Mouse (Mus musculus): ENCODE results near the gene Dnajc7. TPM values are rescaled to one million over a fixed set of nuclear protein-coding genes. Genes with fewer than 3 reads are reported as not detected.
A peak's percentile ranks its signal among the peaks of the same experiment; 100 is the strongest.

The Dnajc7 gene
- total RNA-seq, 2 experiments from 2014 or later, result 242 to 257 TPM

DNA sequence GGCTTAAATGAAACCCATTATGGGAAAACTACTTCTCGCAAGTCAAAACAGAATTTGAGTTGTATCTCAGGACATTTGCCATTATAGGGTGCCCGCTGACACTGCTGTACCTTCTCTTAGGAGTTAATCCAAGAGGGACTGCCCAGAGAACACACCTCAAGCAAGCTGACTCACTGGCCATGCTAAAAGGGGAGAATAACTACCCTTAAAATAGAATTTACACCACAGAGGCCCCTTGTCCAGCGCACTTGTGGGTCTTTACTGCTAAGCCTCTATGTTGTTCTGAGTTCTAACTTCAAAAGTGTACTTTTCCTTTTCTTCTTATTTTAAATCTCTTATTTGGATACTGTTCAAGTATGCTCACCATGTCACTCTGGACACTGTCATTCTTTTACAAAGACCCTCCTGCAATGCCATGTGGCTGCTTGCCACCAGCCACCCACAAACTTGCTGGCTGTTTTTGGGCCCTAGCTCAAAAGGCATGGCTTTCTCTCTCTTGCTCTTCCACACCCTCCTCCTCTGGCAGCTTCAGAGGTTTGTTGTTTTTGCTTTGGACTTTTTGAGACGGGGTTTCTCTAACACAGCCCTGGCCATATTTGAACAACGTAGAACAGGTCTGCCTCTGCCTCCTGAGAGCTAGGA, 10.5 kb downstream of the Dnajc7 start:
- peak overlapping the region; percentile 49 for H3K27ac ChIP-seq
- no peak for TF ChIP-seq CTCF (conservative IDR thresholded peaks at IDR 0.05)
- DNase-seq (ENCODE audit: low spot score in 2 of 2), result no peak
- no peak overlapping the region for H3K4me3 ChIP-seq

DNA sequence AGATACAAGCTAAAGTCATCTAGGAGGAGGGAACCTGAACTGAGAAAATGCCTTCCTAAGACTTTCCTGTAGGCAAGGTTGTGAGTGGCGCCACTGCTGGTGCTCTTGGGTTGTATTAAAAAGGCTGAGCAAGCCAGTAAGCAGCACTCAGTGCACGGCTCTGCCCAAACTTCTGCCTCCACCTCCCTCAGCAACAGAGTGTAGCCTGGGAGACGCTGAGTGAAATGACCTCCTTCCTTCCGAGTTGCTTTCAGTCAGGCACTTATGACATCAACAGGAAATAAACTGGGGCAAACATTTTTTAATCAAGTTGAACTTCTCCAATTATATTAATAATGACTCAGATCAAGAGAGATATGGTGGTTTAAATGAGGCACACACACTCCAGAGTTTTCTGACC, 11.2 kb downstream of the Dnajc7 start:
- DNase-seq (ENCODE audit: low spot score in 2 of 2), result no peak
- no peak for TF ChIP-seq CTCF (conservative IDR thresholded peaks at IDR 0.05)
- H3K27ac ChIP-seq, result peak overlapping the region; percentile 49
- no peak overlapping the region for H3K4me3 ChIP-seq

DNA sequence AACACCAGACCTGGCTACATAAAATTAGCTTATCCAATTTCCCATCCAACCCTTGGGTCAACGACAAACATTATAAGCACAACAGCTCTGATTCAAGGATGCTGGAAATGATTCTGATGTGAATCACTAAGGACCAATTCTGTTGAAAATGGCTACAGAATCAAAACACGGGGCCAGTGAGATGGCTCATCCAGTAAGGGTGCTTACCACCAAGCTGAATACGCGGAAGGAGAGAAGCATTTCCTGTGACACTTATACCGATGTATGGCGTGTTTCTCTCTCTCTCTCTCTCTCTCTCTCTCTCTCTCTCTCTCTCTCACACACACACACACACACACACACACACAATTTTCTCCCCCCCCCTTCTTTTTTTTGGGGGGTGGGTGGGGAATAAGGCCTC, 12.8 kb downstream of the Dnajc7 start:
- no peak for DNase-seq (ENCODE audit: low spot score in 2 of 2)
- Histone ChIP-seq H3K27ac (no peak overlapping the region), H3K4me3 (no peak overlapping the region)
- no peak for TF ChIP-seq CTCF (conservative IDR thresholded peaks at IDR 0.05)

DNA sequence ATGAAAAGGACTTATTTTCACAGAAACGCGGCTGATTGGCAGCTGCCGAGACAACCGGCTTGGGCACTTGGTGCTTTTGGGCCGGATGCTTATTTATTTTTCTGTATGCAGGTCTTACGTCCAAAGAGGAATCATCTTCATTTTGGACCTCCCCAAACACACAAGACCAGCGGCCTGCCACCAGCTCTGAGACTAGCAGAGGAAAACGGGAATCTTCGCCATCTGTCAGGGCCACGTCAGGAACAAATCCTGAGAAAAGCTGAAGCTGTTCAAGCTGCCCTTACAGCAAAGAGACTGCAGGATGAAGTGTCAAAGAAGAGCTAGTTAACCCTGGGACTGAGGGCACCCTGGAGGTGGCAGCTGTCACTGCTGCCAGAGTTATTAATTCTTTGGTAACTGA, 14.5 kb downstream of the Dnajc7 start:
- DNase-seq (ENCODE audit: low spot score in 2 of 2), result no peak
- peak; percentile 39 for TF ChIP-seq CTCF (conservative IDR thresholded peaks at IDR 0.05)
- Histone ChIP-seq H3K4me3 (no peak overlapping the region), H3K27ac (peak overlapping the region; percentile 77)

DNA sequence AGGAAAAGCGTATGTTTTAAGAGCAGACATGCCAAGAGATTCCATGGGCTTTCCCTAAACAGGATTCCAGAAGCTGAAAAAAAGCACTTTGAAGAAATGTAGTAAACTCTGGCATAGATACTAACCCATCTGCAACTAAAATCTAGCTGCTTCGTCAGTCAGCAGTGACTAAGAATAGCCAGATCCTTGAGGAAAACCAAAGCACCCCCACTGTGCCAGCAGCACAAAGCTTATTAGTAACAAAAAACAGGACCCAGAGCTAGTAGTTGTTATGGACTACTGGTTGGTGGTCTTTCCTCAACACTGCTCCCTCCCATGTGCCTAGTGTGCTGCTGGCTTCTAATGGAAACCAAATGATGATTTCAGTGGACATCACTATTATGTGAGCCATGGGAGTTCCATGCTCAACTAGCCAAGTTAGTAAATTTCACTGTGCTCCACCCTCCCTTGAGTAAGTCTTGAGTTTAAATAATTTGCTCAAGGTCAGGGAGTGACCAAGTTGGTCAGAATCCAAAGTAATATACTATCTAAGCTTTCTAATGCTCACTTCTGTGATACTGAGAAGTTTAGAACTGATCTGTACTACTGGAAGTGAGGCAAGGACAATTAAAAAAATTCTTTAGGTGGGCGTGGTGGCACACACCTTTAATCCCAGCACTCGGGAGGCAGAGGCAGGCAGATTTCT, 15.5 kb downstream of the Dnajc7 start:
- TF ChIP-seq CTCF (conservative IDR thresholded peaks at IDR 0.05), result no peak
- DNase-seq (ENCODE audit: low spot score in 2 of 2), result peak in 1 of 2 experiments; percentile 44
- Histone ChIP-seq H3K4me3 (no peak overlapping the region), H3K27ac (peak overlapping the region; percentile 77)

DNA sequence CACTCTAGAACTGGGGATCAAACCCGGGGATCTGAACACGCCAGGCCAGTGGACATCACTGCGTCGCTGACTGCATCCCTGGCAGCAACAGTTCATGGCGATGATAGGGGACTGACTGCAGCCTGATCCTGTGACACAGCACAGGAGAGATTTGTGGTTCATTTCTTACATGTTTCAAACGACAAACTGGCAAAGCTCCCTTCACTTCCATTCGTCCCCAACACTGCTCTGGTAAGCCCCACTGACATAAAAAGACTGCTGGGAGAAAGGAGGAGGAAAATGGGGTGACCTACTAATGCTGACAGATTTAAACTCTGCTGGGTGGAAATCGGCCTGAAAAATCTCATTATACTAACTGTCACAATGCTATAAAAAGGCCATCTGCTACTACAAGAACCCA, 16.2 kb downstream of the Dnajc7 start:
- TF ChIP-seq CTCF (conservative IDR thresholded peaks at IDR 0.05), result no peak
- H3K4me3 ChIP-seq, result no peak overlapping the region
- no peak for DNase-seq (ENCODE audit: low spot score in 2 of 2)
- peak overlapping the region; percentile 77 for H3K27ac ChIP-seq

DNA sequence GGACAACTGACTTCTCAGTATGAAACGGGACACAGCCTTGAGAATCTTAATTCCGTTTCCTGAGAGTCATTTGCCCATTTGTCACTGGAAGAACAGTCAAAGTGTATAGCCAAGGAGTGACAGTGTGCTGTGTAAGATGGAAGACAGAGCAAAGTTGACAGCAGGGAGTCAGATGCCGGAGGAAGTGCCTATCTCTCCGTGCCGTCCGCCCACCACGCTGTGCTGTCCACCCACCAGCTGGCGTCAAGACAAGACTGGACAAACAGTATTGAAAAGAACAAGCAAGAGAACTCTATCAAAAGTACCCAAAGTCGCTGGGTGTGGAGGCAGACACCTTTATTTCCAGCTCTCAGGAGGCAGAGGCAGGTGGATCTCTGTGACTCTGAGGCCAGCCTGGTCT, 16.8 kb downstream of the Dnajc7 start:
- TF ChIP-seq CTCF (conservative IDR thresholded peaks at IDR 0.05), result no peak
- Histone ChIP-seq H3K27ac (peak overlapping the region; percentile 77; the same call in 1 of the 2 replicates), H3K4me3 (no peak overlapping the region)
- DNase-seq (ENCODE audit: low spot score in 2 of 2), result no peak

DNA sequence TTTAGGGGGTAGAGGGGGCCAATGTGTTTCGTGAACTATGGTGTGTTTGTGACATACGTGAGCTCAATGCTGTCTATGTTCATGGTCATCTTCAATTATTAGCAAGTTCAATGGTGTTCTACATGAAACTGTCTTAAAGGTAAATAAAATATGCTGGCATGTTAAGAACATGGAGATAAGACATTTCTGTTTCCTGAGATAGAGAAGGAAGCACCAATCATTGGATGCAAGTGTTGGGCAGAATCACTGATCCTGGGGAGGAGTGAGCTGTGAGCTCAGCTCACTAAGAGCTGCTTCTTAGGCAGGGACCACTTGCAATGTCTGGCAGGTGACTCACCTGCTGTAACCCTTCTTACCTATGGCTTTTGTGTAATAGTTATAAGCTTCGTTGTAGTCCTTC, 18.6 kb downstream of the Dnajc7 start:
- no peak for DNase-seq (ENCODE audit: low spot score in 2 of 2)
- TF ChIP-seq CTCF (conservative IDR thresholded peaks at IDR 0.05), result no peak
- Histone ChIP-seq H3K27ac (no peak overlapping the region), H3K4me3 (no peak overlapping the region)

DNA sequence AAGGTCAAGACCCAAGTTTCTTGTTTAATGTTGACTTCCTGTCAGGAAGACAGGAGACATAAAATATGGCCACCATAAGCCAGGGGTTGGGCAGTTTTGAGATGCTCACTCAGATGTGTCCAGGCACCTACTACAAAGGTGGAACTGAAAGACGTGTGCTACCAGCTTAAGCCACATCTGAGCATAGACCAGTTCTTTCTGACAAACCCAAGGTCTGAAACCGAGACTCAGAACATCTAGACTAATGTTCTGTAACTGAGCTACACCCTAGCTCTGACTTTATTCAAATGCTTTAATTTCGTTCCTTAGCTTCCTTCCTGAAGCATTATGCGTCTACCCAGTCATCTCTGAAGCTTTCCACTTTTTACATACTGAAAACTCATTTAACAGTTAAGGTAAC, 21.9 kb downstream of the Dnajc7 start:
- H3K27ac ChIP-seq, result no peak overlapping the region
- TF ChIP-seq CTCF (conservative IDR thresholded peaks at IDR 0.05), result no peak

DNA sequence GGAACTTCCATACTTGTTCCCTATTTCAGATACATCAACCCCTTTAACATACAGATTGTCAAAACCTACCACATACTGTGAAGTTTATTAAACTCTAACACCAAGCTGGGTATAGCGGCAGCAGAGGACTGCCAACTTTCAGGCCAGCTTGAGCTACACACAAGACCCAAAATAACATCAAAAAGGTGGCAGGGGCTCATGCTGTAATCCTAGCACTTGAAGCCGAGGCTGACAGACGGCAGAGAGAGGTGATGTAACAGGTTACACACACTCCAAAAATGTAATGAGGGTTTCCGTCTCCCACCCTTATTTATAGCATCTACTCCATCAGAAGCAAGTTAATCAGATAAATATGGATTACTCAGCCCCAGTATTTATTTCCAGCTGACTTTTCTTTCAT, 24.4 kb downstream of the Dnajc7 start:
- Histone ChIP-seq H3K27ac (peak overlapping the region; percentile 20), H3K4me3 (no peak overlapping the region)
- no peak for TF ChIP-seq CTCF (conservative IDR thresholded peaks at IDR 0.05)
- DNase-seq (ENCODE audit: low spot score in 2 of 2), result no peak

More for the DNA sequence above, 21.9 kb downstream of the Dnajc7 start:
- H3K4me3 ChIP-seq, result no peak overlapping the region
- no peak for DNase-seq (ENCODE audit: low spot score in 2 of 2)

DNA sequence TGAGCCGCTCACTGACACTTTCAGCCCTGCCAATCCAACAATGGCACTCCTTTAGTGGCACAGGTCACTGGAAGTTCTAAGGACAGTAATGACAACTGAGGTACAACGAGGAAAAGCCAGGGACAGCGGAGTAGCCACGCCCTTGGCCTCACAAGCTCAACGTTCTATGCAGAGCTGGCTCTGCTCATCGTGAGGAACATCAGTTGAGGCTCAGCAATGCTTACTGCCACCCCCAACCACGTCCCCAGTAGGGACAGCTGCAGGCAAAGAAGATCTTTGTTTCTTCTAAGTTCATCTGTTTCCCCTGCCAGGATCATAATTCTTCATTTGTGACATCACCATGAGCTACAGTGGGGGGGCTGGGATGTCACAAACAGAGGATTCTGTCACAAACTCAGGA, 25.4 kb downstream of the Dnajc7 start:
- no peak for TF ChIP-seq CTCF (conservative IDR thresholded peaks at IDR 0.05)
- H3K4me3 ChIP-seq, result no peak overlapping the region
- DNase-seq (ENCODE audit: low spot score in 2 of 2), result no peak
- H3K27ac ChIP-seq, result peak overlapping the region; percentile 73; the same call in 1 of the 2 replicates

DNA sequence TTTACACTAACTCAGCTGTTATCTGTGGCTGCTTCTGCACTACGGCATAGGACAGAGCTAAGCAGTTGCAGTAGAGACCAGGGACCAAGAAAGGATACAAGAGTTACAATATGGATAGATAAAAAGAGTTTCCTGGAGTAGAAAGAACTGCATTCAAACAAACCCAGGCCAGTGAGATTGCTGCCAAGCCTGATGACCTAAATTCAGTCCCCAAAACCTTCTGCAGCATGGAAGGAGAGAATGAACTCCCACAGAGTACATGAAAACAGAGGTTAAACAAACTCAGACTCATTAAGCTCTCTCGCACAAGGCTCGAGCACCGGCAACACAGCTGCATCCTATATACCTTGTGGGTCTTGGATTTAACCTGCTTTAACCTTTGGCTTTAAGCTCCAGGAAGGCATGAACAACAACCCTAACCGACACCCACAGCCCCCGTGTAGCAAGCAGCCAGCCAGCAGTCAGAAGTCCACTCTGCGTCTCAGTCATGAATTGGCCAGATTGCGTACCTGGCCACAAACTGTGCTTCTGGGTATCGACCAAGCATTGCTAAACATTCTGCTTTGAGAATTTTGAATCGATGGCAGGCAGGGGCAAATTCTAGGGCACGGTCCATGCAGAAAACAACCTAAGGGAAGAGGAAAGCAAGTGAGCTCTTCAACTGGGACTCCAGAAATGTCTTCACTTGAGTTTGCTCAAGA, 27.5 kb downstream of the Dnajc7 start:
- TF ChIP-seq CTCF (conservative IDR thresholded peaks at IDR 0.05), result no peak
- Histone ChIP-seq H3K27ac (peak overlapping the region; percentile 58), H3K4me3 (no peak overlapping the region)
- DNase-seq (ENCODE audit: low spot score in 2 of 2), result no peak

DNA sequence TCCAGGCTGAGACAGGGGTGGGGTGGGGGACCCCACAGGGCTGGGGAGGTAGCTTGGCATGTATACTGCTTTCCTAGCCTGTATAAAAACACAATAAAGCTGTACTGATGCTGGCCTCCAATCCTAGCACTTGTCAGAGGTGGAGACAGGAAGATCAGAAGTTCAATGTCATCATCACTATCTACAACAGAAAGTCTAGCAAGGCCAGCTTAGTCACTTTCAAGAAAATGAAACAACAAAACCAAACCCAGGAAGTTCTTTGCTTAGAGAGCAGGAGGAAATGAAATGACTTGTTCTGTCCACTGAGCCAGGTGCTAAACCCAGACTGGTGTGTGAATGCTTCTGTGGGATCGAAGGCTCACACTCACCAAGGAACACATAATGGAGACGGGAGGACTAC, 31.5 kb downstream of the Dnajc7 start:
- Histone ChIP-seq H3K4me3 (no peak overlapping the region), H3K27ac (peak overlapping the region; percentile 68)
- no peak for TF ChIP-seq CTCF (conservative IDR thresholded peaks at IDR 0.05)
- no peak for DNase-seq (ENCODE audit: low spot score in 2 of 2)
